Mouse (Mus musculus): ENCODE data around the gene 4933428M09Rik.
A peak's percentile ranks its signal among the peaks of the same experiment; 100 is the strongest.

4933428M09Rik gene

DNA sequence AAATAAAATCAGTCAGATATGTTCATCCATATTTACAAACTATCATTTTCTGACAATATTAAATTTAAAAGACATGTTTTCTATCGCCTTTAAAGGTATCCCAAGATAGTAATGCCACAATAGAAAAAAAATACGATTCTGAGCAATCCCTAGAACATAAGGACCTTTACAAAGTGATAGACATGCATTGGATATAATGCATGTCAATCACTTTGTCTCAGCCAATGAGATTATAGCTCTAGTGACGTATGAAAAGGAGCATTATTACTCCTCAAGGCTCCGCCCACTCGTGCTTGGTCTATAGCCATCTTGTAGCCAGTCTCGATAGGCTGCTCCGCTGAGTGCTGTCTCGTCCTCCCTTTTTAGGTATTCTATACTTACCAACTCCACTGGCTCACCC lies at the start of gene 4933428M09Rik:
TSS of gene 4933428M09Rik (plus strand) at position 301 of the 400 bp plus-strand sequence.
- peak; percentile 2 for DNase-seq (ENCODE audit: low read depth, low spot score)

DNA sequence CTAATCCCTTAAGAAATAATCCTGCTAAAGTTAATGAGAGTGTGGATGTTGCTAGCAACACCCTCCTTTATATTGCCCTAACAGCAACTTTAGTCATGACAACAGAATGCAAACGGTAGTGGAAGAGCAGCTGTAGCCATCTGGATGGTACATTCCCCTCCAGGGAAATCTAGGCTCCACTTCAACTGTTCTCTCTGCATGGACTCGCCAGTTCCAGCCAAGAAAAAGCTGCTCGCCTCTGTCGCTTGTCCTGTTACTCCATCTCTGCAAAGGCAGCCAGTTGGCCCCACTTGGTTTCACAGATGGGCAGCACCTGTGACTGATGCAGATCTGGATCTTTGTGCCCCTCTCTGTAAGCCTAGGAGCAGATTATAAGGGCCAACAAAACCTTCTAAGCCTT lies 45.0 kb upstream of the 4933428M09Rik start:
- DNase-seq (ENCODE audit: low read depth, low spot score): no peak

- peak; percentile 34 for DNase-seq (ENCODE audit: low read depth, low spot score)
These were observed 12.5 kb downstream of the 4933428M09Rik start for GRCm38 (mm10) chrX:139191506-139191905.

GRCm38 (mm10) chrX:139194572-139195279 lies 15.7 kb downstream of the 4933428M09Rik start:
- DNase-seq (ENCODE audit: low read depth, low spot score): no peak

- DNase-seq (ENCODE audit: low read depth, low spot score): peak; percentile 12
These were observed 30.3 kb downstream of the 4933428M09Rik start for GRCm38 (mm10) chrX:139209191-139209828.

GRCm38 (mm10) chrX:139209829-139210225 lies 30.8 kb downstream of the 4933428M09Rik start, which contains the start of gene Mum1l1:
TSS of gene Mum1l1 (plus strand) at chrX:139210042.
- DNase-seq (ENCODE audit: low read depth, low spot score): peak; percentile 51

DNA sequence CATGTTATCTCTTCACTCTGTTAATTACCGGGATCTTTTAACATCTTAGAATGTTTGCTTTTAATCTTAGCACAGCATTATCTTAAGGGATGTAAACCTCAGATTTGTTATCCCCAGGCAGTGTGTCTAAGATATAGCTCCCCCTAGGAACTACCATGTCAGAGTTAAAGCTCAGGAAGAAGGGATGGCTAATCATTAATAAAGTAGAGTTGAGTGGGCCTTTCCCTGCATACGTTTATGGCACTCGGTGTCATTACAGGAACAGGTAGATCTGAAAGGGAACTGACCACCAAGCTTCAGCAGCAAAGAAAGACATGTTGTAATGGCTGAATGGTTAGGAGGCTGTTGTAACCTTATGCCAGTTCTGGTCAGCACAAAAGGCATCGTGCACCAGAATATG lies 35.7 kb downstream of the 4933428M09Rik start:
- no peak for DNase-seq (ENCODE audit: low read depth, low spot score)

GRCm38 (mm10) chrX:139216409-139216808 lies 37.4 kb downstream of the 4933428M09Rik start:
- no peak for DNase-seq (ENCODE audit: low read depth, low spot score)

- peak; percentile 78 for DNase-seq (ENCODE audit: low read depth, low spot score)
These were observed 38.1 kb downstream of the 4933428M09Rik start for GRCm38 (mm10) chrX:139216991-139217593.

DNA sequence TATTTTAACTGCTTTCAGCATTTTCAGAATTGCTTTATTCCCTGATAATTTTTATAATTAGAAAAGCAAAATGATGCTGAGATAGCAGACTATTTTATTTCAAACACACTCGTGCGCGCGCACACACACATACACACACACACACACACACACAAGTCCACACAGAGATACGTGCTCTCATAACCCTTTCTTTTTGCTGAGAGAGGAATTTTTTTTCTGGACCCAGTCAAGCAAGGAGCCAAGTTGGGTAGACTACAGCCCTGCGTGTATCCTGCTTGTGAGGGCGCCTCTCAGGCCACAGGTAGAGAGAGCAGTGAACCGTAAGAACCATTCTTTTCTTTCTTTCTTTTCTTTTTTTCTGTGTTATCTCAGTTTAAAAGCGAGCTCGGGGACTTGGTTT lies 38.7 kb downstream of the 4933428M09Rik start:
- no peak for DNase-seq (ENCODE audit: low read depth, low spot score)

GRCm38 (mm10) chrX:139219017-139219416 lies 40.0 kb downstream of the 4933428M09Rik start:
- DNase-seq (ENCODE audit: low read depth, low spot score): peak; percentile 58

DNA sequence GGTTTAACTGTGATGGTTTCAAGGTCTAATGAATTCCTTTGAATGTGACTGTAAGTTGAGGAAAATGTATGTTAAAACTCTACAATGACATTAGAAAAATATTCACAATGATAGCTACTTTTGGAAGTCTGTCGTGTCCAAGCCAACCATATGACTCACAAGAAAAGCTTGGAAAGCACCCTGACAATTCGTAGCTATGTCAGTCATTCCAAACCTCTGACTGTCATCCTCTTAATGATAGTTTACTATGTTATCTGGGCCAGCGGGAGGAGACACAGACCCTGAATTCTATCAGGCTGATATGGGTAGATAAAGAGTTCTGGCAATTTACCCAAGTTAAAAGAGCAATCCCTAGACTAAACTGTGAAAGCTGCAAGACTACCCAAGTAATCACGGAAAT lies 41.8 kb downstream of the 4933428M09Rik start:
- no peak for DNase-seq (ENCODE audit: low read depth, low spot score)

DNA sequence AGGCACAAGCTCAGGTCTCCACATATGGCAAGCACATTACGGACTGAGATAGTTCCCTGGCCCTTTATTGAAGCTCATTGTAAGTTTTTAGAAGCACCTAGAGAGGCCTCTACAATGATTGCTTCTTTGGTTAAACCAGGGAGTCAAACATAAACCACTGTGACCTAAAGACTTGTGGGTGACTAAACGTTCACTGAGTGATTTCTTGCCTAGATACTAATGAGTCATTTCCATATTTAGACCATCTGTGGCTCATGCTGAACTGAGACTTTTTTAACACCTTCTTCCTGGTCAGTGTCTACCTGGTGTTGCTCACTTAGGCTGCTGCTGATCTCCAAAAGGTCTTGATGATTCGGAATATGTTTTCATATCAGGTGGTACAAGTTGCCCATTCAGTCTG lies 42.9 kb downstream of the 4933428M09Rik start:
- DNase-seq (ENCODE audit: low read depth, low spot score): no peak

All from ES-CJ7 (cell line).